Mouse (Mus musculus) c-Kit-positive CD71-positive TER-119-positive erythroid progenitor cells, embryonic 14.5 days (primary cell): ENCODE results near the gene Aff1.

Experiments
- DNase-seq: peaks from one replicate; pipeline ENCODE4 v3.0.0-alpha.2; 2013; ENCODE audit warnings: low spot score

Aff1 gene

DNA sequence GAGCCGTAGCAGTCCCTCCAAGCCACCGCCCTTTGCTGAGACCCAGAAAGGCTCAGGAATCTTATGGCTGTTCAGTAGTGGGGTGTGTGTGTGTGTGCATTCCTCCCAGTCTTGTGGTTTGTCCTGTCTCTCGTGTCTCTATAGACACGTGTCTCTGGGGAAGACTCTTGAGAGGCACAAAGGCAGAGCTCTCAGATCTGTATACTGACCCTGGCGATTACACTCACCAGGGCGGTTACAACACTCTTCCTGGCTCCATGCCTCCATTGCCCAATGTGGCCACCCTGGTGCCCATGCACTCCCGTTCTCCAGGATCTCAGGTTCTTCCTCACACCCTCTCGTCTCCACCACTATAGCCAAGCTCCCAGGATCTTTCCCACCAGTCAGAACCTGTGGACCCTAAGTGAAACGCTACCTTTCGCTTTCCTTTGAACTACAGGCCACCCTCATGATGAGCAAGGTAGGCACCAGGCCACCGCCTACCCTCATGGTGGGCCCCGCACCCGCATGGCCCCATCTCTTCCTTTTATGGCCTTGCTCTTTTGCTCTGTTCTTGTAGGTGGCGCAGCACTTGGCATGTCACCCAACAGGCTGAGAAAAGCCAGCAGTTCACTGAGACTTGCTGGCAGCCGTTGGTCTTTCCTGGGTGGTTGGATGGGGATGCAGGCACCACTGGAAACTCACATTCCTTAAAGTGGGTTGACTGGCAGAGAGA is 146.5 kb downstream of the Aff1 start:
- DNase-seq, result no peak

DNA sequence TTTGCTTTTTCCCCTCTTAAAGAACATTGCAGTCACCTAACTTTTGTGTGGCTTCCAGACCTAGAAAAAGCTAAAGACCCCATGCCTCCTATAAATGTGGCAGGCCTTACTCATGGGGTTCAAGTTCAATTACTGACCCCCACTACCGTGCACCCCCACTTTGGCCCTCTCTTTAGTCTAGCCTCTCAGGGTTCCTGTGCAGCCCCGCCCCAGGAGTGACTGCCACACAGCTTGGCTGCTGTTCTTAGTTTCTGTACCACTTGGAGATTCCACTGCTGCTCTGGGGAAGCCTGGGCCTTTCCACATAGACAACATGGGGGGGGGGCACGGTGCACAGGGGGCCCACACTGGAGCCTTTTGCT is 147.1 kb downstream of the Aff1 start:
- DNase-seq, result no peak

DNA sequence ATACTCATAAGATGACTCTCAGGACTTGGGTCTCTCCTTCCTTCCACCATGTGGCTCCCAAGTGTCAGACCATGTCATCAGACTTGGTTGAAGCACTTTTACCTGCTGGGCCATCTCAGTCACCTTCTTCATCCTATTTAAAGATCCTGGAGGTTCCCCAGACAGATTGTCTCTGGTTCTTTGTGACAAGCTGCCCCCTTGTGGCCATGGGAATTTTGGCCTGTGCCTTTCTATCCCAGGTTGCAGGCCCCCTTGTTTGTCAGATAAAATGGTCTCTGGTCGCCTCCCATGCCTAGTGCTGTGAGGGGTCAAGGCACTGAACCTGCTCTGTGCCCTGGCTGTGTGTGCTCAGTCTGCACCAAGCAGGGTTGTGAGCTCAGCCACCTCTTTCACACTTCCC is 151.8 kb downstream of the Aff1 start:
- peak; percentile 41 for DNase-seq

GRCm38 (mm10) chr5:103845418-103846153 is 153.4 kb downstream of the Aff1 start:
- no peak for DNase-seq

GRCm38 (mm10) chr5:103846154-103846551 is 154.0 kb downstream of the Aff1 start:
- no peak for DNase-seq

DNA sequence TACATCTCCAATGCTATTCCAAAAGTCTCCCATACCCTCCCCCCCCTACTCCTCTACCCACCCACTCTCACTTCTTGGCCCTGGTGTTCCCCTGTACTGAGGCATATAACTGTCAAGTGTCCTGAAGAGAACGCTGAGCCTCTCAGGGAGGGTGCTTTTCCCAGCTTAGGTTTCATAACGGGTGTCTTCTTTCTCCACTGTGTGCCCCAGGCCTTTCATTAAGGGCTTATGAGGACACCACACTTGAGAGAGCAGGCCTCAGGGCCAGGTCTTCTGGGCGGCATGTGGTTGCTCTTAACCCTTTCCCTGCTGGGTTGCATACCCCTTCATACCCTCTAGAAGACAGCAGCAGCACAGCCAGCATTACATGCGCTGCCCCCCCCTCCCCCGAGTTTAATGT is 154.4 kb downstream of the Aff1 start:
- DNase-seq, result no peak

GRCm38 (mm10) chr5:103848546-103848945 is 156.4 kb downstream of the Aff1 start:
- no peak for DNase-seq

DNA sequence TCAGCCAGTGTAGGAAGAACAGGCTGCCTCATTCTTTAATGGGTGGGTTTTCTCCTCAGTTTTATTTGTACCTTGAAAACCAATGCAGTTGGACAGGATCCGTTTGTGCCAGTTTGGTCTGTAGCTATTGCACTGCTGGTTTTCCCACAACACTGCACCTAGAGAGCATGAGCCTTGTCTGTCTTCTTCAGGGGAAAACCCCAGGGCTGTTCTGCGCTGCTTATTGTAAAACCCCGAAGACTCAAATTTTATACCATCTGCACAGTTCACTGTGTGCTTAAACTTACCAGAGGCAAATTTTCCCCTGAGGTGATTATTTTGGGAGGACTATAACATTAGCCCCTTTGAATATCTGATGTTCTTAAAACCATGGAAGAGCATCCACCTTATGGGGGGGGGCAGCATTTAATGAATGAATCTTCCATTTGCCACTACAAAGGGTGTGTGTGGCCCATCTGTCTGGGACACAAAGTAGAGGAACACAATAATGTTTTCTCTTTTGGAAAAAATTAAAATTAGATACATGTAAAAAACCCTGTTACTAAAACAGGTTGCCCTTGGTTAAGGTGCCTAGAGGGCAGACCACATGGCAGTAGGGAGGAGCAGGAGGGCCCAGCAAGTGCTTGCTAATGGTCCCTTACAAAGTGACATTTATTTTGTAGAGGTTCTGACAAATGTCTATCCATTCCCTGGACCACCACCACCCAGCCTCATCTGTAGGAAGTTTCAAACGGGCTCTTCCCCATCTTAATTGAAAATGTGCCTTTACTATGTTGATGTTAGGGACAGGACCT is 160.8 kb downstream of the Aff1 start:
- no peak for DNase-seq

- no peak for DNase-seq
These were observed 162.1 kb downstream of the Aff1 start for GRCm38 (mm10) chr5:103854041-103854806.

DNA sequence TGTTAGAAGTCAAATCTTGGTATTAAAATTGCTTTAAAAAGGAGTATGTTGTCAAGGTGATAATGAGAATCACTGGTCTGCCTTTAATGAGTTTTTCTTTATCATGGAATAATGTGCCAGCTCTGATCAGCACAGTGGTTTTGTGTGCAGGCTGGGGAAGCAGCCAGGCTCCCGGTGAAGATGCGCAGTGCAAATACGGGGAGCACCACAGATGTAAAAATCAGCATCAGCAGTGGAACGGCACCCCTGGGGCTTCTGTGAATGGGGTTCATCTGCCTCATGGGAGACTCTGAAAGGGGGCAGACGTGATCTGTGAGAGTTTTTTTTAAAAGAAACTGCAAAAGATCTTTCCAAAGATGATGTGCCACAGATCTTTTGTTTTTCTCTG is 162.6 kb downstream of the Aff1 start:
- no peak for DNase-seq

DNA sequence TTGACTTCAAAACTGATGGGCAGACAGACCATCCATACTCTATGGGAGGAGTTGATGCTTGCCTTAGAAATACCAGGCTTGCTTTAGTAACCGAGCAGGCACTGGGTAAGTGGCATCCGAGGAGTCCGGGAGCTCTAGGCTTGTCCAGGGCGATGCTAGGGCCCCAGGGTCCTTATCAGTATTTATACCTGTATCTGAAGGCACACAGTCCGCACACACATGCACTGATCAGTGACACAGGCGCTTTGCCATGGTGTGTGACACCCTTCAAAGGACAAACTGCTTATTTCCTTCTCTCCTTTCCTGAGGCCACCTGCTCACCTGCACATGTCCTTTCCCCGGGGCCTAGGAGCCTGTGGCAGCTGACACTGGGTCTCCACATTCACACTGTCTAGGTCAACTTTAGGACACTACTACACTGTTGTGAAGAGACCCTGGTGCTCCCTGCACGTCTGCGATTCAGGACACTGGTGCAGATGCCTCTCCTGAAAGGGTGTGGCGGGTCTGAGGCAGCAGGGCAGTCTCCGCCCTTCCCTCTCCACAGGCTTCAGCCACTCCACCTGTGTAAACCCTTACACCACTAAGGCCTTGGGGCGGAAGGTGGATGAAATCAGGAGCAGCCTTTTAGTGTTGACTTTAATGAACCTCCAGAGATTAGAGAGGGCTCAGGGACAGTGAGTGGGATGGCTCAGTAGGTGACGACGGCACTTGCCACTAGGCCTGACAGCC is 163.5 kb downstream of the Aff1 start:
- DNase-seq, result no peak

GRCm38 (mm10) chr5:103856286-103857009 is 164.3 kb downstream of the Aff1 start:
- DNase-seq, result peak; percentile 38

DNA sequence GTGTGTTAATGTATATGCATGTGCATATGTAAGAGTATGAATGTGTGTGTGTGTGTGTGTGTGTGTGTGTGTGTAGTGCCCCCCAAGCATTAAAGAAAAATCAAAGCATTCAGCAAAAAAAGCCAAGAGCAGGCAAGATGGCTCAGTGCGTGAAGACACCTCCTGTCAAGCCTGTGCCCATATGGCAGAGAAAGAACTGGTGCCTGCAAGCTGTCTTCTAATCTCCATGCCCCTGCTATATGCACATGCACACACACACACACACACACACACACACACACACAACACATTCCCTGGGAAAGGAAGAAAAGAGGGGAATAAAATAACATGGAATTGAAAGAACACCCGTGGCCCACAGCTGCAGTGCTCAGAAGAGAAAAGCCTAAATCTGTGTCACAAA is 165.0 kb downstream of the Aff1 start:
- no peak for DNase-seq

- no peak for DNase-seq
These were observed 168.4 kb downstream of the Aff1 start for GRCm38 (mm10) chr5:103860622-103861021.

DNA sequence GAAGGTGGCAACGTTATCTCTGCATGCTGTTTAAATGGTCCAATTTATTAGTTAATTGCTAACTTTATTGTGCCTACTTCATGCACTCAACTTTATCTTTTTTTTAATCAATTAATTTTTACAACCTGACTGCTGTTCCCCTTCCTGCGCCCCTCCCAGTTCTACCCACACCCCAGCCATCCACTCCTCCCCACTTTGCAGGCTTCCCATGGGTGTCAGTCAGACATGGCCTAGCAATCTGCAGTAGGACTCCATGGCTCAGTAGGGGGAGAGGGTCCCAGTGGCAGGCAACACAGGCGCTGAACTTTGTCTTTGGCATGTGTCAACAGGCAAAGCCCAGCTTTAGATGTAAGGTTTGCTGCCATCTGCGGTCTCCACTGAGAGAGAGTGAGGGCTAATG is 171.6 kb downstream of the Aff1 start:
- DNase-seq, result no peak

- DNase-seq, result no peak
These were observed 197.6 kb downstream of the Aff1 start for GRCm38 (mm10) chr5:103889766-103890165.

GRCm38 (mm10) chr5:103898310-103898709 is 206.1 kb downstream of the Aff1 start:
- DNase-seq, result no peak
